Mouse (Mus musculus) spleen, postnatal 10 days (tissue): ENCODE results near the gene Gm20388.

Source experiments
- DNase-seq, 2 experiments: peaks; one replicate each; pipeline ENCODE4 v3.0.0; 2021 to 2022; ENCODE audit warnings: low spot score in 2 of 2

The Gm20388 gene

DNA sequence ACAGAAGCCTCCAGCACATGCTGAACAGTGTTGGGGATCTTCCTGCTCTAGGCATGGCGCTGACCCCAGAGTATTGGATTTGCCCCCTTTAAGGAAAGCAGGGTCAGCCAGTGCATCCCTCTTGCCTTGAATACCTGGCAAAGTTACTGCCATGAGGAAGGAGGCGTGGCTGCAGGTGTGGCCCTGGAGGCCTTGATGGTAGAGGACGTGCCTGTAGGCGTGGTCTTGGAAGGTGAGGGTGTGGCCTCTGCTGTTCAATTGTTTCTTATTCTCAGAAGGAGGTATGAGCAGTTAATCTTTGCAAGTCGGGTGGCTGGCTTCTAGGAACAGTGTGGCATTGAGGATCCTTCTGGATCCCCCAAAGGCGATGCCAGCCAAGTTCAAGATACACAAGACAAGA is 2305.8 kb downstream of the Gm20388 start:
- DNase-seq: no peak

DNA sequence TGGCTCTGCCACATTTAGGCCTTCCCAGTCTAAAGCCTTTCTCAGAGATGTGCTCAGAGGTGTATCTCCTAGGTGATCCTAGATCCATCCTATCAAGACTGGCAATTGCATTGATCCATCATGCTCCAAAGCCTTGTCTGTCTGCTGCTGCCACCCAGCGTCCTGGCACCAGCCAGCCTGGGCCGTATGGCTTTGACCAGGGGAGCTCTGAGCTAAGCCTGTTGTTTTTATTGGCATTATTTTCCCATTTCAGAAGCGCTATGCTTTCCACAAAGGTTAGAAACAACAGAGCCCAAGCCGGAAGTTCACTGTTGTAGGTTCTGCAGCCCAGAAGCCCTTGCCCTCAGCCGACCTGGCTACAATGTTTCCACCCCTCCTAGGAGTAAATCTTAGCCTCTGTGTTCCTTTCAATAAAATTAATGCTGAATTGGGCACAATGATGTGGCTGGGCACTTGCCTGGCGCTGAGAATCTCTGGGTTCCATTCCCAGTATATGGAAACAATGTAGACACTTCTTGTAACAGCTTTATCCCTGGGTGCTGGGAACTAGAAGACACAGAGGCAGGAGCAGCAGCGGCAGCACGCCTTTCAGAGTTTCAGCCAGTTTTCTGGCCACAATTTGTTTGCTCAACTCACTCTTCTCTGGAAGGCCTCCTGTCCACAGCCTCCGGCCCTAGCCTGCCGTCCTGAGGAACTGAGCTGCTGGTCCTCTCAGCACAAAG is 2307.0 kb downstream of the Gm20388 start:
- no peak for DNase-seq

DNA sequence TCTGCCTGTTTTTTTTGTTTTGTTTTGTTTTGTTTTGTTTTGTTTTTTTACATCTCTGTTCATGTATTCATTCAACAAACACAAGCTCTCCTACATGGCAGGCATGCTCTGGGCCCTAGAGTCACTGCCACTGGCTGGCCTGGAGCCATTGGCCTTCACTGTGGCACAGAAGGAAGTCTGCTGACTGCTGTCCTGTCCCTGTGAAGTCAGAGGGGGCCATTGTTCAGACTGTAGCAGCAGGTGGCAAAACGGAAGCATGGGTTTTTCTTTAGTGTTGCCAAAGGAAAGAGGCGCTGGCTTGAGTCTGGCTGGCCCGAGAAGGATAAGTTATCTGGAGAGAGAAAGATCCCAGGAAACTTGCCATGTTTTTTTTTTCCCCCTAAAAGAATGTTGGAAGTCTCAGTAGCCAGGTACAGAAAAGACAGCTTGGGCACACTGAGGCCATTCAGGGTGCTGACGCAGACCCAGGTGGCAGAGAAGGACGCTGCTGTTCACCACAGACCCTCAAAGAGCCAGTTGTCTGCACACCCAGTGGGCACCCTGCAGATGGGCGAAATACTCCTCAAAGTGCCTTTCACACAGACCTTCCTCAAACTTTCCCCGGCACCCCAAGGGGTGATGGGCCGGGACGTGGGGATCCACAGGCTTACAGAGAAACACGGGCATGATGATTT is 2313.5 kb downstream of the Gm20388 start:
- DNase-seq: no peak

DNA sequence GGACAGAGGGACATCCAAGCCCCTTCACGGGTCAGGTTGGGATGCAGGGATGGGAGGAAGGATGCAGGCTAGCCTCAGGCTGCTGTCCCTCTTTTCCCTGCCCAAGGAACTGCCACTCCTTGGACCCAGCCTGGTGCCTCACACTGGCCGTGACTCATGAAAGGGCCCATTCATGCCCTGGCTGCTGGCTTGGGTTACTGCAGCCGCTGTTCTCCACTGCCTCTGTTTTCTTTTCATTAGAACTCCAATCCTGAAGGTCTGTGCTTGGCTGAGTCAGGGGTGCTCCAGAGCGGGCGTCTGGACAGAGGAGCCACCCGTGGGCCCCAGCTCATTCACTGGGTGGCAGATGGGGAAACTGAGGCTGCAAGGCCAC is 2314.0 kb downstream of the Gm20388 start:
- DNase-seq: no peak

DNA sequence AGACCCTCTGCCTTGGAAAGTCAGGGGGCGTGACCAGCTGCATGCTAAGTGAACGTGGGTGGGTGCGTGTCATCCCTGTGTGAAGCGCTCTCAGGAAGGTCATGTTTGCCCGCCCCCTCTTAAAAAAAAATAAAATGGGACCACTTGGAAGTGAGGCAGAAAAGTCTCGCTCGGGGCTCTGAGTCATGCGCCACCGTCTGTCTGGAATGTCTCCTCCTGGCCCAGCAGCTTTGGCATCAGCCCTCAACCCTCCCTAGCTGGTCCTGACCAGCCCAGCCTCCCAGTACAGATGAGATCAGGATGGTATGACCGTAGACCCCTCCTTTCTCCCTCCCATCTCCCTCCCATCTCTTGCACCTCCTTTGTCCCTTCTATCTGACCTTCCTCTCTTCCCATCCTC is 2314.8 kb downstream of the Gm20388 start:
- no peak for DNase-seq

DNA sequence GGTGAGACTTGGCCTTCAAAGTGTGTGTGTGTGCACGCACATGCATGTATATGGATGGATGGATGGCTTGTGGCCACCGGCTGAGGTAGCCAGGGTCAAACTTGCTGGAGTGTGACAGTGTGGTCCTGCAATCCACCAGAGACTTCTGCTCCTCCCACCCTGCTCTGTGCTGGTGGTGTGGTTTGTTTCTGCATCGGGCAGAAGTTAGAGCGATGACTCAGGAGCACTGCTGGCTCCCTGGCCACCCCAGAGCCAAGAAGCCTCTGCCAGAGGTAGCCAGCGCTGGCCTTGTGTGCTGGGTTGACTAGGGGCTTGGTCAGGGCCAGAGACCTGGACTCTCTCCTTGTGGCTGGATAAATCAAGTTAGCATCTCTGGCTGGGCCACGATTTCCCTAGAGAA is 2316.7 kb downstream of the Gm20388 start:
- DNase-seq: no peak

DNA sequence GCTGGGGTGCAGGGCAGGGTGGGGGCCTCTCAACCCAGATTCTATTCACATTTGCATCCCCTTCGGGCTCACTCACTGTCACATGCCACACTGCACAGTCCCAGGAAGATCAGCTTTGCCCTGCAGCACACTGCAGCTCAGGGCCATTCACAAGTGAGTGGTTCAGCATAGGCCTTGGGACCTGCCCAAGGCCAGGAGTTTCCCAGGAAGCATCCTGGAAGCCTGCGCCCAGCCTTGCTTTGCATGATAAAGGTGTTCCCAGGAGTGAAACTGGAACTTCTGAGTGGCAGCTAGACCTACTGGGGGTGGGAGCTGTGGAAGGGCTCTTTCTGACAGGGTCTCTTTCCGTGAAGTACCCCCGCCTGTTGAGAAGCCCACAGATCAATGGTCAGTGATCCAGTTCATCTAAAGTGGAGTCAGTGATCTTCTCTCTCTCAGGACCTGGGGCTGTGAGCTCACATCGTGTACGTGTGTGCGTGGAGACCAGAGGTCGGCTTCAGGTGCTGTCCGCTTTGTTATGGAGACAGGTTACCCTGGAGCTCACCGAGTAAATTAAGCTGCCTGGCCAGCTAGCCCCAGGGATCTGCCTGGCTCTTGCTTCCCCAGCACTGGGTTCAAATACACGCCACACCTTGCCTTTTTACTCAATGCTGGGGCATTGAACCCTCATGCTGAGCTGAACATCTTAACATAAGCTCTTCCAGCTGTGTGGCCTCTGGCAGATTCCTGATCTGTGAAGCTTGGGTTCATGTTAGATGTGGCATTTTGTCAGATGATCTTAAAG is 2318.3 kb downstream of the Gm20388 start:
- DNase-seq: no peak

DNA sequence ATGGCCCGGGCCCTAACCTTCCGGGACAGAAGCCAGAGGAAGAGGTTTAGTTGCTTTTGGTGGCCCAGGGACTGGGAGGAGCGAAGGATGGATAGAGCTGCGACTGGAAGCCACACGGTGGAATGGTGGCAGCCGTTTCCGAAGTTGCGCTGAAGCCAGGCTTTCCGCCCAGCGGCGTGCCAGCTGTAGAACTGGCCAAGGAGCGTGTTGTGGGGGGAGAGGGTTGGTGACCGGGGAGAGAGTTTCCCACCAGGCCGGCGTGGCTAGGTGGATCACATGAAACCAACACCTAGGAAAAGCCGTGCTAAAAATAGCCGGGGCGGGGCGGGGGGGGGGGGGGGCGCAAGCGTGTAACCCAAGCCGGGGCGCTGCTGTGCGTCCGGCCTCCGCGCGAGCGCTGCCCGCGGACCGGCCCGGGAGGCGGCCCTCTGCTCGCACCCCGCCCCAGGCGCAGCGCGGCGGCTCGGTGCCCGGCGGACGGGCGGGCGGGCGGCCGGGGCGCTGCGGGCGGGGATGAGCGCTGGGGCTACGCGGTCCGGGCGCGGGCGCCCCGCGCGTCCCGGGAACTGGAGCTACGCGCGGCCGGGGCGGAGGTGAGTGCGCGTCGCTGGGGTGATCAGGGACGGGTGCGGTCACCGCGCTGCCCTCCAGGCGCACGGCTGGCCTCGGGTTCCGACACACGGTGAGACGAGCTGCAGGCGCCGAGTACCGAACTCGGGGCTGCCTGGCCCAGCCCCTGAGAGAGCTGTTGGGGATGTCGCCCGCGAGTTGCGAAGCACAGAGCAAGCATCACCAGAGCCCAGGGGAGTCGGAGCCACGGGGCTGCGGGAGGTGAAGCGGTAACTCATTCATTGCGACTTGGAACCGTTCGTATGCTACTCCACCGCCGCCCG is 2319.4 kb downstream of the Gm20388 start:
- DNase-seq: peak; percentile 15 to 19

DNA sequence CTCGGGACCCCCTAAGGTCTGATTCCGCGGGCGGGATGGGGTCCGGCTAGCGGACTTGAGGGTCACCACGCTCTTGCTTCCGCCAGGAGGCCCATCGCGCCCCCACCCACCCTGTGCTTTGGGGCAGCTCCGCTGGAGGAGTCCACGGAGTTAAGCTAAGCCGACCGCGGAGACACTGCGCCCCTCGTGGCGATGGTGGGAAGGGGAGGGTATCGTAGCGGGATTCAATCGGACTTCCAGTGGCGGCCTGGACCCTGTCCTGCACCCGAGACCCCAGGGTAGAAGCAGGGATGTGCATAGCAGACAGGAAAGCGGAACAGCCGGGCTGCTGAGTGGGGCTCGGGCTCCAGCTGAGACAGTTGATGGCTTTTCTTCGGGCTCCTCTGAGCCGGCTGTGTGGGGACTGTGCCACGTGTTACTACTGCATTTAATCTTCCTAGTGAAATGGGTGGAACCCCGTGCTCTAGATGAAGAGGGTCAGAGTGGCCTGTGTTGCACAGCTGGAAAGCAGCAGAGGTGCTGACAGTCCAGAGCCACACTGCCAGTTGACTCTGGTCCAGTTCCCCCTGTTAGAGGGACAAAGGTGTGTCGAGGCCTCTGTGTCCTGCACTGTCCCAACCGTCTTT is 2320.2 kb downstream of the Gm20388 start:
- peak; percentile 25 to 60 for DNase-seq

DNA sequence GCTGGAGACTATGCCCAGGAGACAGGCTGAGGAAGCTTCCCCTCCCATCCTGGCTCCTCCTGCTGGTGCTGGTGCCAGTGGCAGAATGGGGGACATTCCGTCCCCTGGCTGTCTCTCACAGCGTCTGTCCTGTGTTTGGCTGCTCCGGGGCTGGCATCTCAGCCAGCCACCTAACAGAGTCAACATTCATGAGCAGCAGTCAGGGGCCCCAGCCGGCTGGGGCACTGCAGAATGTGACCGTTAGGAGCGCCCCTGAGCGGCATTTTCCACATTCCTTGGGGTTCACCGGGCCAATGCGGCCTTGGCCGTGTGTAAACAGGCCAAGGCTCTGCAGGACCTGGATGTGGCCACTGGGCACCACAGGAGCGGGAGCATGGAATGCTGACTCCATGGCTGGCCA is 2323.4 kb downstream of the Gm20388 start:
- no peak for DNase-seq

DNA sequence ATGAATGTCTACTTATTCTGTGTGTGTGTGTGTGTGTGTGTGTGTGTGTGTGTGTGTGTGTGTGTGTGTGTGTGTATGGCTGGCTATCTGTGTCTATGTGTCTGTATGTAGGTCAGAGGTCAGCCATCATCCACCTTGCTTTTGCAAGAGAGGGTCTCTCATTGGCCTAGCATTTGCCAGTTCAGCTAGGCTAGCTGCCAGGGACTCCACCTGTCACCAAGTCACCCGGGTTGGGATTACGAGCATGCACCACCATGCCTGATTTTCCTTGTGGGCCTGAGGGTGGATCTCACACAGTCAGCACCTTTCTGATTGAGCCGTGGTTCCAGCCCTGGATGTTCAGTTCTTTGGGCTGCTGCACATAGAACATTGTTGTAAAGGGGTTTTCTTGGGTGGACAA is 2325.9 kb downstream of the Gm20388 start:
- DNase-seq: no peak

DNA sequence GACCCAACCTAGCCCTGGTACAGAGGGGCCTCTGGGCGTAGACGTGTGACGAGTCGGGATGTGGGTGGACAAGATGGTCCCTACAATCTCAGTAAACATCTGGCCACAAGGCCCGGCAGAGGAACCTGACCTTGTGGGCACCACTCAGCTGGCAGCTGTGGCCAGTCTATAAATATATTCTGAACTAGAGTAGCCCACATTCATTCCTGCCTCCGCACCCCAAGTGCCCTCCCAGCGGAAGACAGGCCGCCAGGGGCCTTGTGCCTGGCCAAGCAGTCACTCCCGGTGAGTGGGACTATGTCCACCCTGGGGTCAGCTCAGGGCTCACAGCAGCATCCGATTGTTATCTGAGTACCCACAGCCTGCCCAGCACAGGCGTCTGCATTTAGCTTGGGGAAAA is 2327.6 kb downstream of the Gm20388 start:
- DNase-seq: no peak

DNA sequence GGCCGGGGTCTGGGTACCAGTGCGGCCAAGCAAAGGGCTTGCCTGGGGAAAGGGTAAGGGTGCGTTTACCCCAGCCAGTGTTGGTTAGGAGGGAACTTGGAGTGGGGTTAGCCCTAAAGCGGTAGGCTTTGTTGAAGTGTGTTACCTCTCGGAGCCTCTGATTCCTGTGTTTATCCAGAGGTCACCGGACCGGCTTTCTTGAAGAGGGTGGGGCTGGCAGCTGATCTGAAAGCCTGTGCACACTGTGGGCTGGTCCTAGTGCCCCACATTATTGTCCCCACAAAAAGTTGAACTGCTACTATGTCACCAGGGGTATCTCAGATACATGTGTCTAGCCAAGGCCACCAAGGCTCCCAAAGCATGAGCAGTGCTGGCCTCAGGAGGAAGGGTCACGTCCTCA is 2328.1 kb downstream of the Gm20388 start:
- DNase-seq: no peak

DNA sequence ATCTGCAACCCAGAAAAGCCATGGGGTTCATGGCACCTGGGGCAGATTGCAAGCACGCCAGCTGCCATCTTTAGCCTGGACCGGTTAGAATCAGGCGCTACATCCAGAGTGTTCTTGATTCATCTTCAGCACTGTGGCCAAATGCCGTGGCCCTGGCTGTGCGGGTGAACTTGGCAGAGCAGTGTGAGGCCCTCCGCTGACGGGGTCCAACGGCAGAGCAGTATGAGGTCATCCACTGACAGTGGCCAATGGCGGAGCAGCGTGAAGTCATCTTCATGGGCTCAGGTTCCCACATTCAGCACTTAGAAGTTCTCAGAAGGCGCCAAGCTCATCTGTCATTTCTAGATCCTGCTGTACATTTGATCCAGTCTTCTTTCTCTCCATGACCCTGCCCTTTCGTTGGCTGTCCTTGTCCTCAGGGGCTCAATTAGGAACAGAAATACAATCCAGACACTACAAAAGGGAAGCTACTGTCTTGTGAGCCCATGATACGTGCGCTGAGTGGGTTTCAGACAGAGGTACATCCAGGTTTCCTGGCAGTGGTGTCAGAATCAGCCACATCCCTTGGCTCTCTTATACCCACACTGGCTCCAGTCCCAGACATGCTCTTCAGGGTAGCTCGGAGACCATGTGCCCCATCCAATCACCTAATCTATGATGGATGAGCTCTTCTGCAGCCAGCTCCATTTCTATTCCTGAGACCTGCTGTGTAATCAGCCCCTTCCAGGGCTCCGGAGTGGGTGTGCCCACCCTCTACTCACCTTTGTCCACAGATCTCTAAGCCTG is 2329.8 kb downstream of the Gm20388 start:
- DNase-seq: no peak

DNA sequence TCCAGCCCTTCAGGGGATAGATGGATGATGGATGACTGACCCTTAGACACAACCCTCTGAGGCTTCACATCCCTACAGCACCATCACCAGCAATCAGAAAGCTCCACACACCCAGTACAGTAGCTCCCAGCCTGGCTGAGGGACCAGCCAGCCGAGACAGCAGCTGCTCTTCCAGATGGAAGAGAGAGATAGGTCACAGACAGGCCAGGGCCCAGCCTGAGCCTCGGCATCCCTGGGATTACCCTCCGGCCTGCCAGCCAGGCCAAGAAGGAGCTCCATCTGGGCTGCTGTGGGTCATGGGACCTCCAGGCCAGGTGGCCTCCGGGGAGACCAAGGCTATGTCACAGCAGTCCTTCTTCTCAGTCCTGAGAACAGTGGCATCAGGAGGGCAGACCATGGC is 2332.7 kb downstream of the Gm20388 start:
- no peak for DNase-seq

DNA sequence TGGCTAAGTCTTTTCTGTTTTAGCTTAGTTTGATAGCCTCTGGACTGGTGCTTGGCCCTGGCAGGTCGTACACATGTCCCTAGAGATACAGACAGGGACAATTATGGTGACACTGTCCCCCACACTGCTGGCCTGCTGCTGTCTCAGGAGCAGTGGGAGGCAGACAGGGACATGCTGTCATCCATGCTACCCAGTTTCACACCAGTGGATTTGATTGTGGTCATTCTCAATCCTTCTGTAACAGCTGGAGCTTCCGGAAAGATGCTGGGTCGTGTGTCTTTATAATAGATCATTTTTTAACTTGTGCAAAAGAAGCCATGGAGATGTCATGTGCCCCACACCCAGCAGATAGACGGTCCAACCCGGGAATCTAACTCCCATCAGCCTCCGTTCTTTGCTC is 2334.5 kb downstream of the Gm20388 start:
- no peak for DNase-seq

DNA sequence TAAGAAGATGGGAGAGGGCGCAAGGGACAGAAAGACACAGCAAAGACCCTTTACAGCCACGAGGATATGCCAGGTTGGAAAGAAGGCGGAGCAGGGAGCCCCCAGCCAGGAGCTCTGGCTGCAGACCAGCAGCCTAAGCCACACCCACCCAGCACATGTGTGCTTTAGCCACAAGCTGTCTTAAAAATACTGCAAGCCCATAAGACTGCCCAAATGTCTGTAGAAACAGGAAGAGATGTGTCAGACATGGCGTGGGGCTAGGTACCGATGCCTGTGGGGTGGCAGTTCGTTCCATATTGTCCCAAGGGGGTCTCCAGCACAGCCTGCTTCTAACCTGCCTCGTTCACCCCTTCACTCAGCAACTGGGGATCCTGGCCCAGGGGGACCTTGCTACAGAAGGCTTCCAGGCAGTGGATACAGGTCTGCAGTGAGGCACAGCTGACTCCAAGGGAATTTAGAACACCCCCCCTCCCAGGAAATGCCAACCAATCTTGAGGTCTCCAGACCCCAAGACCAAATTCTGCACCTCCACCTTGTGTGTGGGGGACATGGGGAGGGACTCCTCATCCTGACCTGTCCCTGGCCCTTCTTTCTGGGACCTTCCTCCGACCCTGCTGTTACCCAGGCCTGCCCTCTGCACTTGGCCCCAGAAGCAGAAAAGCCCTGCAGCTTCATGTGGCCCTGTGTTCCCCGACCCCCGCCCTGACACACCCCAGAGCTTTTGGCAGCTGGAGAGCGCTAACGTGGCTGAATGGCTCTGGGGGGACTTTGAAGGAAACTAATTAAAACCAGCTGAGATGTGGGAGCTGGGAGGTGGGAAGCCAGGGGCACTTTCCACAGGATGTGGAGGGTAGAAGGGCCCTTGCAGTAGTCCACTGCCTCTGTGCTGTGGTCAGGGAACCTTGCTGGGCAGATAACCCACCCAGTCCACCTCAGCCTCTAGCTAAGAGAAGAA is 2335.9 kb downstream of the Gm20388 start:
- DNase-seq: no peak

DNA sequence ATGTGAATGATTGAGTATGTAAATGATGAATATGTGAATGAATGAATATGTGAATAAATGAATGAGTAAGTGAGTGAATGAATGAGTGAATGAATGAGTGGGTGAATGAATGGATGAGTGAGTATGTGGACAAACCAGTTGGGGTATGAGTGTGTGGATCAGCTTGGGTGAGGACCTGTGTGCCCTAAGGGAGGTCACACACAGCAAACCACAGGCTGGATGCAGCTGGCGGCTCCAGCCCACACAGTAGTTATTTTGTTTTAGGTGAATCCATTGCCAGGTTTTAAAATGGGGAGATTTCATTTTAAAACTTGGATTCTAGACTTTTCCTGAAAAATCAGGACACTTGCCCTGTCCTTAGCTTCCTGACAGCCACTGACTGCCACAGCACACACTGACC is 2341.1 kb downstream of the Gm20388 start:
- no peak for DNase-seq

DNA sequence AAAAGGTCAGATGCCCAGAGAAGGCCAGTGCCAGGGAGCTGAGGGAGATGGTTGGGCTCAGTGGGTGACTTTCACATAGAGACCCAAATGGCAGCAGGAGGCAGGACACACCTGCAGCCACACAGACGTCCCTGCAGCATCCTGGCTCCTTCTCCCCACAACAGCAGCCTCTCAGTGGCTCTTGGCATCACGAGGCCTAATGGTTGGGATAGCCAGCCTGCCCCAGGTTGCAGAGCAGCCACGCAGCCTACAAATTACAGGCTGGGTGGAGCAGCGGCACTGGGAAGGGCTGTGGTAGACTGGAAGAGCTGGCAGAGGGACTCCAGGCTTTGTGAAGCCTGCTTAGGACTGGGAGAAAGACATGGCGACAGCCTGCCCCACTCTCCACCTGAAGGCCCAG is 2341.7 kb downstream of the Gm20388 start:
- DNase-seq: no peak
